Mouse (Mus musculus) liver, postnatal 0 days (tissue): ENCODE data around the gene Mpig6b.

Experiments
- CTCF ChIP-seq: sonication (generic); IDR thresholded peaks from 2 replicates; pipeline ENCODE4 v1.5.1; 2016; ENCODE audit warnings: antibody characterized with exemption, low read depth
- EP300 ChIP-seq: IDR thresholded peaks from 2 replicates; pipeline ENCODE4 v1.6.1; 2016; ENCODE audit warnings: antibody characterized with exemption, low read depth, mild to moderate bottlenecking

DNA sequence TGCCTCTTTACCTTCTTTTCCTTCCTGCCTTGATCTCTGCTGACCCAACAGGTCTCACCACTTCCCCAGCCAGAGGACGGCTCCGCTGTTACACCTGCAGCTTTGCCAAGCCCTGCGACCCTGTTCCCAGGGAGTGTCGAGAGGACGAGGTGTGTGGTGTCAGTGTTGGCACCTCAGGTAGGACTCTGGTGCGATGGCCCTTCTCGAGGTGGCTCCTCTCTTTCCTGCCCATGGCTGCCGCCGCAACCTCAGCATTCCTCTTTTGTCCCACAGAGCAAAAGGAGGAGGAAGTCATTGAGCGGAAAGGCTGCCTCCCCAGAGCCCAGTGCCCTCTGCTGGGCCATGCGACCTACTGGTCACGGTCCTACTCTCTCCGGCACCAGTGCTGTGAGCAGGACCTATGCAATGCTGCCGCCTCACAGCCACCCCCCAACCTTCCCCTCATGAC is 11.8 kb upstream of the Mpig6b start, which contains the start of gene Ly6g6d:
- TF ChIP-seq CTCF (peak; percentile 63), EP300 (no peak)
